Mouse (Mus musculus): ENCODE results near the gene Zfp637. TPM values are rescaled to one million over a fixed set of nuclear protein-coding genes. Genes with fewer than 3 reads are reported as not detected.

The Zfp637 gene
- 101 and 106 TPM in 2 replicates for polyA plus RNA-seq (2012; rRNA removed)

DNA sequence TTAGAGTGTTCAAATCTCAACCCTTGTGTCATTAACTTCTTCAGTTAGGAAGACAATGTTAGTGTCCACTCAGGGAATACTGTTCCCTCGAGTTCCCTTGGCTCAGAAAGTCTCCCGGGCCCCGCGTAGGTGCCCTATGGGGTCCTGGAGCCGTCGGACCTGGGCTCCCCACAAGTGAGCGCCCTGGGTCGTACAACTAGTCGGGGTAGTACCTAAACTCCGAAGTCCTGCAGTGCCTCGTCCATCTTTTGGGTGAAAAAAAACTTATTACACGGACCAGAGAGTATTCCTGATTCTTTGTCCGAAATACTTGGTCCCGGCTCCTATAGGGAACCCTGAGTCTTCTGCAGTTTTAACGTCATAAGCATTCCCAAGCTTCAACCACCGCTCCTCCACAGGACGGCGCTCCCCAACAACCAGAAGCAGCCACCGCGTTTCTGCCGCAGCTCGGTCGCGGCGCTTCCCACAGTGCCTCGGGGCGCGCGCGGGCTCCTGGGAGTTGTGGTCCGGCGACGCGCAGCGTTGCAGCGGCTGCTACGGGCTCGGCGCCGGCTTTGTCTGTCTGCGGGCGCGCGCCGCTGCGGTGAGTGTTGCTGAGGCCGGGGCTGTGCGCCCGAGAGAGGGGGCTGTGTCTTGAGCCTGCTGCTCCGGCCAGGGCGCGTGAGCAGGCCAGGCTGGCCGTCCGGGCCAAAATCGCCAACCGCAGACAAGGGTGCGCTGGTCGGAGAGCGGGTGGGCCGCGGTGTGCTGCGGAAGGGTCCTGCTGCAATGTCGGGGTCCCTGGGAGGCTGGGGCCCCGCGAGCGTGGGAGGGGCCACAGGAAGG is at the start of gene Zfp637:
Gene Zfp637 (plus strand): TSS at position 495 of the 825 bp plus-strand sequence.

DNA sequence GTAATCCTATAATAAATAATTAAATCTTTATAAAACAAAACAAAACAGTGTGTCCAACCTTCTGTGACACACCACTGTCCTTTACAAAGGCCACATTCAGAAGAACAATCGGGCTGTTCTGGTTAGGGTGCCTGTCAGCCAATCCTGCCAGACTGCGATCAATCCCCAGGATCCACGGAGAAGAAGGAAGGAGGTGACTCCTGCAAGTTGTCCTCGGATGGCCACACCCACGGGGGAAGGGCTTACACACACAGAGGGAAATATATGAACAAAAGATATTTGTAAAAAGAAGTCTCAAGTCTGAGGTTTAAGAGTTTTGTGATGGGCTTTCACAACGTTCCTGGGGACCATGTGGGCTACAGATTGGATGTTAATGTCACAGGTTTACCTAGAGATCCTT is 20.9 kb downstream of the Zfp637 start, which contains the start of gene Zfp239:
Gene Zfp239 (plus strand): TSS at position 253 of the 400 bp plus-strand sequence.

Other genes with a start within 250 kb of the Zfp637 start
- 12.9 and 14.8 TPM in 2 replicates for gene Zfp239, start 20.9 kb downstream of the Zfp637 start, polyA plus RNA-seq (2012; rRNA removed)
- 206 and 210 TPM in 2 replicates for gene Hnrnpf, start 59.1 kb downstream of the Zfp637 start, polyA plus RNA-seq (2012; rRNA removed)
- not detected in 2 replicates for gene Fxyd4, start 96.5 kb downstream of the Zfp637 start, polyA plus RNA-seq (2012; rRNA removed)
- gene Rasgef1a, start 170.3 kb downstream of the Zfp637 start, polyA plus RNA-seq (2012; rRNA removed), result 24.4 and 26.4 TPM in 2 replicates